Mouse (Mus musculus) intestine, postnatal 0 days (tissue): Measurements from ENCODE around the gene Kcns1. TPM values are rescaled to one million over a fixed set of nuclear protein-coding genes. Genes with fewer than 3 reads are reported as not detected.

Experiments
- ATAC-seq: fragments of 200-750 bp; cut with Nextera tagmentation; 2 replicates; pipeline ENCODE4 v1.8.0; 2017; ENCODE audit warnings: mild to moderate bottlenecking, moderate TSS enrichment, moderate library complexity
- H3K27ac ChIP-seq: fragments of 300-500 bp; sonication (generic); 2 replicates; pipeline ENCODE4 v1.5.1; 2014; ENCODE audit warnings: mild to moderate bottlenecking, low read depth, low read length, moderate library complexity
- H3K27me3 ChIP-seq: fragments of 300-500 bp; sonication (generic); replicated peaks from 2 replicates; pipeline ENCODE4 v1.6.1; 2014; ENCODE audit warnings: low read length, mixed read lengths; ENCODE audit not compliant: control insufficient read depth, insufficient read depth
- H3K36me3 ChIP-seq: fragments of 300-500 bp; sonication (generic); 2 replicates; pipeline ENCODE4 v1.6.1; 2014; ENCODE audit warnings: mild to moderate bottlenecking, moderate library complexity; ENCODE audit not compliant: control insufficient read depth, insufficient read depth
- H3K4me1 ChIP-seq: fragments of 300-500 bp; sonication (generic); replicated peaks from 2 replicates; pipeline ENCODE4 v1.6.1; 2014; ENCODE audit warnings: antibody characterized with exemption, low read length, mixed read lengths; ENCODE audit not compliant: control insufficient read depth, insufficient read depth
- H3K4me2 ChIP-seq: fragments of 300-500 bp; sonication (generic); replicated peaks from 2 replicates; pipeline ENCODE4 v1.6.1; 2014; ENCODE audit warnings: low read depth, mild to moderate bottlenecking, moderate library complexity
- H3K4me3 ChIP-seq: fragments of 300-500 bp; sonication (generic); 2 replicates; pipeline ENCODE4 v1.5.1; 2014; ENCODE audit warnings: low read depth, low read length
- H3K9ac ChIP-seq: fragments of 300-500 bp; sonication (generic); 2 replicates; pipeline ENCODE4 v1.6.1; 2014; ENCODE audit warnings: mild to moderate bottlenecking, low read depth, low read length
- H3K9me3 ChIP-seq: fragments of 300-500 bp; sonication (generic); 2 replicates; pipeline ENCODE4 v1.6.1; 2016; ENCODE audit warnings: mixed run types; ENCODE audit not compliant: control insufficient read depth
- CTCF ChIP-seq: sonication (generic); IDR thresholded peaks from 2 replicates; pipeline ENCODE4 v1.5.1; 2016; ENCODE audit warnings: low read depth, mild to moderate bottlenecking, control low read depth, antibody characterized with exemption, moderate library complexity
- WGBS: fragments of 180-500 bp; shearing (Covaris S2); extraction: QIAGEN DNeasy Blood & Tissue Kit; methylation state at CpG from one replicate; pipeline ENCODE4 v1.1.7; 2014; 5-methylcytosine and 5-hydroxymethylcytosine counted together
- polyA plus RNA-seq: library from polyadenylated mRNA; unstranded; fragments of >200 nt; fragmentation: Nextera tagmentation; extraction: Ambion mirVana; gene quantifications from 2 replicates; pipeline ENCODE4 v1.2.1, GENCODE M21; 2015

Kcns1 gene
- polyA plus RNA-seq, 1 experiment from 2014 or later, result 0.21 TPM

DNA sequence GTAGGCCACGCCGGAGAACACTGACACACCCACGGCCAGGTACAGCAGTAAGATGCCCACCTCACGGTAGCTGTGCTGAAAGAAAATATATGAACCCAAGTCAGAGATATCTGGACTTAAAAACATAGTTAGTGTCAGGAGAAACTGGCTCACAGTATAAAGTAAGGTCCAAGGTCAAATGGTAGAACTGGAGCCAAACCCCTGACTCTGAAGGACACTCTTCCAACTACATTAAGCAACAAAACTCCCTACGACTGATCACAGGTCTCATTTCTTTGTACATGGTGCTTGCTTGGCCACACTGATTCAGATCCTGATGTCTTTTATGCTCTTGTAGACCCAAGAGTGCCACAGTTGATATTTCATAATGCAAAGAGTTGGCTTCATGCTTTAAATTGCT, 6.0 kb downstream of the Kcns1 start:
- Histone ChIP-seq H3K36me3 (no peaks in the 10 kb centered on the region), H3K4me3 (no peak overlapping the region), H3K4me1 (0 out of 2 replicates have a peak, but pooled peaks cover 4% of the 10 kb centered on the region), H3K9me3 (no peaks in the 10 kb centered on the region), H3K9ac (no peak overlapping the region), H3K27me3 (peaks cover 27% of the 10 kb centered on the region), H3K4me2 (no peak overlapping the region), H3K27ac (no peak overlapping the region)
- no peak for TF ChIP-seq CTCF
- ATAC-seq, result no peak
- WGBS, result 87% methylated on average over 5 of the region's 5 CpGs

DNA sequence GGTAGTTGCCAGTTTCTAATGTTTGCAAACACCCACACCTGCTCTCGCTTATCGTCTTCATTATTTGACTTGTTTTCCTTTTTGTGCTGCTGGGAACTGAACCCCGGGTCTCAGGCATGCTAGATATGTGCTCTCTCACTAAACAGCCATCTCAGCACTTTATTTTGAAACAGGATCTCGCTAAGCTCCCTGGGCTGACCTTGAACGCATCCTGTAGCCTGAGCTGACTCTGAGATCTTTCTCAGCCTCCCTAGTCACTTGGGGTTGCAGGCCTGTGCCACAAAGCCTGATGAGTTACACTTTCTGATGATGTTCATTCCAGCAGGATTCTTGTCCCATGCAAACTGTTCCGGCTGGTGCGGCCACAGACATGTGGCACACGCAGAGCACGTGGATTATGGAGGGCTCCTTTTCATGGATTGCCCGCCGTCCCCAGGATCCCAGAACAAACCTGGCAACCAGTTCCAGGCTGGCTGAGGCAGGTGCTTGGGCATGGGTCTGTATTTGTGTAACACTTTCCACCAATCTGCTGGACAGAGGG, 9.3 kb downstream of the Kcns1 start:
- ATAC-seq, result no peak

DNA sequence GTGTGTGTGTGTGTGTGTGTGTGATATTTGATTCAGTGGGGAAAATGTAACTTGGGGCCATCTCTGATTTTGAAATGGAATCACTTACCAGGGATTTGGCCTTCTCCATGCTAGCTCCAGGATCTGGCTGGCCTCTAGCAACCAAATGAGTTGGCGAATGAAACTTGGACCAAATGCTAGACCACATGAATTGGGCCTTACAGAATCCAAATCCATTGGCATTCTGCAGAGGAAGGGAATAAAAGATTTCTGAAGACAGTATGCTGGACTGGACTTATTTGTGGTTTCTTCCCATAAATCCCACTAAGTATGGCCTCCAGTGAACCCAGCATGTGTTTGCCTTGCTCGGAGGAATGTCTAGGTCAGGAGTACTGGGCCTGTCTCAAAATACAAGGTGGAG, 12.1 kb downstream of the Kcns1 start:
- no peak for ATAC-seq
- Histone ChIP-seq H3K9me3 (no peaks in the 10 kb centered on the region), H3K4me2 (no peak overlapping the region), H3K27me3 (no peaks in the 10 kb centered on the region), H3K9ac (no peak overlapping the region), H3K27ac (no peak overlapping the region), H3K36me3 (peaks cover 7% of the 10 kb centered on the region), H3K4me1 (no peaks in the 10 kb centered on the region), H3K4me3 (no peak overlapping the region)
- 87% methylated on average over 2 of the region's 2 CpGs for WGBS
- no peak for TF ChIP-seq CTCF

More for the DNA sequence above, 9.3 kb downstream of the Kcns1 start:
- H3K4me3 ChIP-seq, result no peak overlapping the region
- H3K9me3 ChIP-seq, result no peaks in the 10 kb centered on the region
- WGBS, result 71% methylated on average over 11 of the region's 11 CpGs
- no peak overlapping the region for H3K4me2 ChIP-seq
- H3K9ac ChIP-seq, result no peak overlapping the region
- H3K27ac ChIP-seq, result no peak overlapping the region
- no peaks in the 10 kb centered on the region for H3K36me3 ChIP-seq
- TF ChIP-seq CTCF, result no peak
- H3K4me1 ChIP-seq, result no peaks in the 10 kb centered on the region
- no peaks in the 10 kb centered on the region; the same call in 1 of the 2 replicates for H3K27me3 ChIP-seq

DNA sequence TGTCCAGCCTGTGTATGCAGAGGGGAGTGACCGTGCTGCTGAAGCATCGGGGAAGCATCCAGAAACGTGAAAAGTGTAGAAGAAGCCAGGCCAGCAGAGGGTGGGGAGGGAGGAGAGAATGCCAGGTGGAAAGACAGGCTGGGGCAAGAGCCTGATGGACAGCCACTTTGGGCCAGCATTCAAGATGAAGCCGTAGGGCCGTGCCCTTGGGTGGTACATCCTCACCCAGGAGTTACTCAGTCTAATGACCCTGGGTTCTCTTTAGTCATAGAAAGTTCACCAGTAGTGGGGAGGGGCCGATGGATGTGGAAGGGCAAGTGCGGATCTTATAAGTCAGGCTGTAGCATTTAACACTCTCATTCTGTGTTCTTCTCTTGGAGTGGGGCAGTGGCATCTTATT, 14.8 kb downstream of the Kcns1 start:
- Histone ChIP-seq H3K9me3 (no peaks in the 10 kb centered on the region), H3K9ac (no peak overlapping the region), H3K27me3 (no peaks in the 10 kb centered on the region), H3K4me3 (no peak overlapping the region), H3K27ac (no peak overlapping the region), H3K4me2 (no peak overlapping the region), H3K36me3 (peaks cover 25% of the 10 kb centered on the region), H3K4me1 (no peaks in the 10 kb centered on the region)
- TF ChIP-seq CTCF, result no peak
- ATAC-seq, result no peak
- WGBS, result 82% methylated on average over 7 of the region's 7 CpGs

DNA sequence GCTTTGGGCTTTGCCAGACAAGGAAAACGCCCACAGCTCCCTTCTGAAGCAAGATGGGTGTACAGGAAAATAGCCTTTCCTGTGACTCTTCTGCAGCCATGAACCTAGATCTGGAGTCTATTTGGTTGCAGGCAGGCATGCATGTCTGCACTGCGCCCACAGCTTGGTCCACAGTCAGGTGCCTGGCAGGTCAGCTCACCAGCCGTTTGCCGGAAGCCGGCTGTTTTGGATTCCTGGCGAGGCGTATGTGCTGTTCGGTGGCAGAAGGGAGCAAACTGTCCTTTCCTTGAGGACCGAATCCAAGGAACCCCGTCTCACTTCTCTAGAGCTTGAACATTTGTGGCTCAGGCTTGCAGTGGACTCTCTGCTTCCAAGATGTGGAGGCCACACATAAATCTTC, 16.9 kb downstream of the Kcns1 start:
- no peaks in the 10 kb centered on the region for H3K9me3 ChIP-seq
- H3K9ac ChIP-seq, result no peak overlapping the region
- 95% methylated on average over 10 of the region's 10 CpGs for WGBS
- no peak for ATAC-seq
- no peak overlapping the region for H3K27ac ChIP-seq
- H3K27me3 ChIP-seq, result no peaks in the 10 kb centered on the region
- no peak for TF ChIP-seq CTCF
- no peaks in the 10 kb centered on the region for H3K4me1 ChIP-seq
- H3K4me2 ChIP-seq, result no peak overlapping the region
- H3K36me3 ChIP-seq, result peaks cover 33% of the 10 kb centered on the region
- no peak overlapping the region for H3K4me3 ChIP-seq

DNA sequence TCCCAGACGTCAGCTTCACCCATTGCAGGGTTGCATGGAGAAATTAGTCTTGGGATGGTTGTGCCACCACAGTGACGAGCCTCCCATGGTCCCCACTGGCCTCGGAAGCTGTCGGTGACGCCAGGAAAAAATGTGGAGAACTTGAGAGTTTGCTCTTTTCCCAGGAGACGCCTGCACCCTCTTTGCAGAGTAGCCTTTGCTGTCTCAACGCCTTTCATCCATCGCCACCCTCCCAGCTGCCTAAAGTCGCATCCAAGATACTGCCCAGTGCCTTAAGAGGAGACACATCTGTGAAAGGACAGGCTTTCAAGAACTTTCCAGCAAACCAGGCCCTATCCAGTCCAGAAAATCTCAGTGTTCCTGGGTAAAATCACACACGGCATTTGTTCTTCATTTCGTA, 18.6 kb downstream of the Kcns1 start:
- no peak overlapping the region for H3K27ac ChIP-seq
- peaks cover 33% of the 10 kb centered on the region for H3K36me3 ChIP-seq
- no peak for ATAC-seq
- no peak for TF ChIP-seq CTCF
- H3K27me3 ChIP-seq, result no peaks in the 10 kb centered on the region
- no peak overlapping the region for H3K4me2 ChIP-seq
- WGBS, result 92% methylated on average over 11 of the region's 11 CpGs
- no peak overlapping the region for H3K9ac ChIP-seq
- no peak overlapping the region for H3K4me3 ChIP-seq
- H3K4me1 ChIP-seq, result no peaks in the 10 kb centered on the region
- no peaks in the 10 kb centered on the region for H3K9me3 ChIP-seq
